Mouse (Mus musculus): ENCODE data around the gene Serp2. TPM values are rescaled to one million over a fixed set of nuclear protein-coding genes. Genes with fewer than 3 reads are reported as not detected.

The Serp2 gene
- polyA plus RNA-seq (2015; fragmentation: Nextera tagmentation; extraction: Ambion mirVana), result 75.8 and 76.8 TPM in 2 replicates

GRCm38 (mm10) chr14:76556852-76557208, at the start of gene Serp2:
TSS of gene Serp2 (minus strand) at chr14:76556889.
- Histone ChIP-seq H3K9ac (peak within 1 kb of the TSS; percentile 85), H3K27me3 (no peaks in the 10 kb centered on the region), H3K27ac (peak within 1 kb of the TSS; percentile 81), H3K4me1 (peaks cover 18% of the 10 kb centered on the region), H3K36me3 (ENCODE audit: poor library complexity, severe bottlenecking) (no peaks in the 10 kb centered on the region), H3K9me3 (replicated peaks) (no peaks in the 10 kb centered on the region), H3K4me2 (peak within 1 kb of the TSS; percentile 80), H3K4me3 (peak within 1 kb of the TSS; percentile 72)
- 8% methylated on average over 17 of the region's 17 CpGs for WGBS
- ATAC-seq, result no peak

GRCm38 (mm10) chr14:76605931-76606534, 49.3 kb upstream of the Serp2 start:
- ATAC-seq, result no peak
- Histone ChIP-seq H3K4me1 (peaks cover 27% of the 10 kb centered on the region), H3K27ac (no peak overlapping the region), H3K9me3 (replicated peaks) (no peaks in the 10 kb centered on the region), H3K4me3 (no peak overlapping the region), H3K4me2 (no peak overlapping the region), H3K9ac (no peak overlapping the region), H3K36me3 (ENCODE audit: poor library complexity, severe bottlenecking) (no peaks in the 10 kb centered on the region), H3K27me3 (no peaks in the 10 kb centered on the region)
- 73% methylated on average over 13 of the region's 13 CpGs for WGBS

- no peak overlapping the region for H3K4me3 ChIP-seq
- no peak overlapping the region for H3K4me2 ChIP-seq
- no peaks in the 10 kb centered on the region for H3K36me3 ChIP-seq (ENCODE audit: poor library complexity, severe bottlenecking)
- no peak overlapping the region for H3K9ac ChIP-seq
- H3K27ac ChIP-seq, result no peak overlapping the region
- ATAC-seq, result no peak
- 83% methylated on average over 6 of the region's 6 CpGs for WGBS
- H3K9me3 ChIP-seq (replicated peaks), result no peaks in the 10 kb centered on the region
- no peaks in the 10 kb centered on the region for H3K27me3 ChIP-seq
- H3K4me1 ChIP-seq, result peaks cover 31% of the 10 kb centered on the region
Measured at GRCm38 (mm10) chr14:76604012-76604411, 47.3 kb upstream of the Serp2 start.

GRCm38 (mm10) chr14:76601654-76602053, 45.0 kb upstream of the Serp2 start:
- H3K4me3 ChIP-seq, result no peak overlapping the region
- no peaks in the 10 kb centered on the region for H3K27me3 ChIP-seq
- WGBS, result 91% methylated on average over 4 of the region's 4 CpGs
- H3K9ac ChIP-seq, result no peak overlapping the region
- H3K4me2 ChIP-seq, result no peak overlapping the region
- peaks cover 43% of the 10 kb centered on the region for H3K4me1 ChIP-seq
- ATAC-seq, result no peak
- H3K36me3 ChIP-seq (ENCODE audit: poor library complexity, severe bottlenecking), result no peaks in the 10 kb centered on the region
- no peak overlapping the region for H3K27ac ChIP-seq
- no peaks in the 10 kb centered on the region for H3K9me3 ChIP-seq (replicated peaks)

- Histone ChIP-seq H3K9ac (no peak overlapping the region), H3K27me3 (no peaks in the 10 kb centered on the region), H3K4me3 (no peak overlapping the region), H3K27ac (no peak overlapping the region), H3K4me2 (no peak overlapping the region), H3K36me3 (ENCODE audit: poor library complexity, severe bottlenecking) (no peaks in the 10 kb centered on the region), H3K9me3 (replicated peaks) (no peaks in the 10 kb centered on the region), H3K4me1 (peaks cover 38% of the 10 kb centered on the region)
- WGBS, result 90% methylated on average over 3 of the region's 3 CpGs
- ATAC-seq, result no peak
Measured at GRCm38 (mm10) chr14:76600391-76600790, 43.7 kb upstream of the Serp2 start.

- no peak overlapping the region for H3K4me2 ChIP-seq
- ATAC-seq, result no peak
- H3K9ac ChIP-seq, result no peak overlapping the region
- H3K27me3 ChIP-seq, result no peaks in the 10 kb centered on the region
- H3K4me3 ChIP-seq, result no peak overlapping the region
- H3K9me3 ChIP-seq (replicated peaks), result no peaks in the 10 kb centered on the region
- WGBS, result 38% methylated on average over 4 of the region's 4 CpGs
- peaks cover 33% of the 10 kb centered on the region for H3K4me1 ChIP-seq
- H3K27ac ChIP-seq, result no peak overlapping the region
- H3K36me3 ChIP-seq (ENCODE audit: poor library complexity, severe bottlenecking), result no peaks in the 10 kb centered on the region
Measured at GRCm38 (mm10) chr14:76599706-76600105, 43.0 kb upstream of the Serp2 start.

- peak; percentile 80 for ATAC-seq
- WGBS, result under 1% methylated on average over 12 of the region's 12 CpGs
- H3K4me2 ChIP-seq, result peak overlapping the region; percentile 52
- H3K4me3 ChIP-seq, result peak overlapping the region; percentile 21
- H3K9ac ChIP-seq, result peak overlapping the region; percentile 34; the same call in 1 of the 2 replicates
- H3K9me3 ChIP-seq (replicated peaks), result no peaks in the 10 kb centered on the region
- H3K27ac ChIP-seq, result no peak overlapping the region
- no peaks in the 10 kb centered on the region for H3K27me3 ChIP-seq
- H3K36me3 ChIP-seq (ENCODE audit: poor library complexity, severe bottlenecking), result no peaks in the 10 kb centered on the region
- peaks cover 31% of the 10 kb centered on the region for H3K4me1 ChIP-seq
Measured at GRCm38 (mm10) chr14:76598518-76599216, 42.0 kb upstream of the Serp2 start.

- Histone ChIP-seq H3K27me3 (no peaks in the 10 kb centered on the region), H3K4me1 (peaks cover 25% of the 10 kb centered on the region), H3K4me2 (no peak overlapping the region), H3K36me3 (ENCODE audit: poor library complexity, severe bottlenecking) (no peaks in the 10 kb centered on the region), H3K4me3 (no peak overlapping the region), H3K9me3 (replicated peaks) (no peaks in the 10 kb centered on the region), H3K9ac (no peak overlapping the region), H3K27ac (no peak overlapping the region)
- no peak for ATAC-seq
Measured at GRCm38 (mm10) chr14:76597751-76598150, 41.1 kb upstream of the Serp2 start.

- no peak overlapping the region for H3K4me3 ChIP-seq
- no peaks in the 10 kb centered on the region for H3K9me3 ChIP-seq (replicated peaks)
- ATAC-seq, result no peak
- no peaks in the 10 kb centered on the region for H3K27me3 ChIP-seq
- WGBS, result 69% methylated on average over 9 of the region's 9 CpGs
- no peak overlapping the region for H3K9ac ChIP-seq
- no peak overlapping the region for H3K4me2 ChIP-seq
- H3K36me3 ChIP-seq (ENCODE audit: poor library complexity, severe bottlenecking), result no peaks in the 10 kb centered on the region
- H3K27ac ChIP-seq, result no peak overlapping the region
- peaks cover 25% of the 10 kb centered on the region for H3K4me1 ChIP-seq
Measured at GRCm38 (mm10) chr14:76595048-76595859, 38.6 kb upstream of the Serp2 start.

GRCm38 (mm10) chr14:76594351-76594885, 37.7 kb upstream of the Serp2 start:
- no peak overlapping the region for H3K4me3 ChIP-seq
- WGBS, result 85% methylated on average over 6 of the region's 6 CpGs

GRCm38 (mm10) chr14:76593630-76594193, 37.0 kb upstream of the Serp2 start:
- H3K4me2 ChIP-seq, result no peak overlapping the region
- 94% methylated on average over 15 of the region's 15 CpGs for WGBS
- no peak overlapping the region for H3K4me3 ChIP-seq
- no peaks in the 10 kb centered on the region for H3K9me3 ChIP-seq (replicated peaks)
- H3K27me3 ChIP-seq, result no peaks in the 10 kb centered on the region
- no peak overlapping the region for H3K9ac ChIP-seq
- ATAC-seq, result no peak
- no peaks in the 10 kb centered on the region for H3K36me3 ChIP-seq (ENCODE audit: poor library complexity, severe bottlenecking)
- H3K27ac ChIP-seq, result no peak overlapping the region
- peaks cover 10% of the 10 kb centered on the region for H3K4me1 ChIP-seq

More at GRCm38 (mm10) chr14:76594351-76594885, 37.7 kb upstream of the Serp2 start:
- Histone ChIP-seq H3K27me3 (no peaks in the 10 kb centered on the region), H3K4me1 (peaks cover 17% of the 10 kb centered on the region), H3K36me3 (ENCODE audit: poor library complexity, severe bottlenecking) (no peaks in the 10 kb centered on the region), H3K4me2 (no peak overlapping the region), H3K9ac (no peak overlapping the region), H3K9me3 (replicated peaks) (no peaks in the 10 kb centered on the region), H3K27ac (no peak overlapping the region)
- ATAC-seq, result no peak

GRCm38 (mm10) chr14:76592721-76593120, 36.0 kb upstream of the Serp2 start:
- WGBS, result 92% methylated on average over 12 of the region's 12 CpGs
- no peak overlapping the region for H3K9ac ChIP-seq
- ATAC-seq, result no peak

More at GRCm38 (mm10) chr14:76592721-76593120, 36.0 kb upstream of the Serp2 start:
- Histone ChIP-seq H3K4me2 (no peak overlapping the region), H3K4me1 (no peaks in the 10 kb centered on the region), H3K27me3 (no peaks in the 10 kb centered on the region), H3K9me3 (replicated peaks) (no peaks in the 10 kb centered on the region), H3K4me3 (no peak overlapping the region), H3K36me3 (ENCODE audit: poor library complexity, severe bottlenecking) (no peaks in the 10 kb centered on the region), H3K27ac (no peak overlapping the region)

All from forebrain, embryonic 13.5 days (tissue).